Mouse (Mus musculus): ENCODE results near the gene Ypel2. TPM values are rescaled to one million over a fixed set of nuclear protein-coding genes. Genes with fewer than 3 reads are reported as not detected.

The Ypel2 gene
- polyA plus RNA-seq, 1 experiment = 10.4 TPM

DNA sequence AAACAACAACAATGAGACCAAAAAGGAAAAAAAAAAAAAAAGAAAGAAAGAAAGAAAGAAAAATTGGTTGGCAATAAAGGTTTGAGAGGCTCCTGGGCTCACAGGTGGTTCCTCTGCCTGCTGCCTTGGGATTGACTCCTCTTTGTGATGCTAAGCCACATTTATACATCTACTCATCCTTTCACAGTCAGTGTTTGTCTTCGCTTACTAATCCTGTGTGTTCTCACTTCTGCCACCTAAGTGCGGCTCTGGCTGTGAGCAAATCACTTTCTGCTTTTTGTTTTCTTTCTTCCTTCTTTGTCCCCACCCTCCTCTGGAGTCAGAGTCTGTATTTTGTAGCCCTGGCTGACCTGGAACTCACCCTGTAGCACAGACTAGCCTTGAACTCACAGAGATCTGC, 2.8 kb upstream of the Ypel2 start:
- H3K27ac ChIP-seq (ENCODE audit: insufficient read depth, low read length) = no peak overlapping the region
- TF ChIP-seq CTCF (IDR thresholded peaks at IDR 0.05; ENCODE audit: borderline replicate concordance, insufficient read depth, low read length) (no peak), POLR2A (IDR thresholded peaks at IDR 0.05; ENCODE audit: low read depth, low read length) (no peak)
- no peak overlapping the region for H3K4me3 ChIP-seq (ENCODE audit: insufficient read depth, low read length)
- no peaks in the 10 kb centered on the region for H3K4me1 ChIP-seq (ENCODE audit: control insufficient read depth, insufficient read depth, low read length)

DNA sequence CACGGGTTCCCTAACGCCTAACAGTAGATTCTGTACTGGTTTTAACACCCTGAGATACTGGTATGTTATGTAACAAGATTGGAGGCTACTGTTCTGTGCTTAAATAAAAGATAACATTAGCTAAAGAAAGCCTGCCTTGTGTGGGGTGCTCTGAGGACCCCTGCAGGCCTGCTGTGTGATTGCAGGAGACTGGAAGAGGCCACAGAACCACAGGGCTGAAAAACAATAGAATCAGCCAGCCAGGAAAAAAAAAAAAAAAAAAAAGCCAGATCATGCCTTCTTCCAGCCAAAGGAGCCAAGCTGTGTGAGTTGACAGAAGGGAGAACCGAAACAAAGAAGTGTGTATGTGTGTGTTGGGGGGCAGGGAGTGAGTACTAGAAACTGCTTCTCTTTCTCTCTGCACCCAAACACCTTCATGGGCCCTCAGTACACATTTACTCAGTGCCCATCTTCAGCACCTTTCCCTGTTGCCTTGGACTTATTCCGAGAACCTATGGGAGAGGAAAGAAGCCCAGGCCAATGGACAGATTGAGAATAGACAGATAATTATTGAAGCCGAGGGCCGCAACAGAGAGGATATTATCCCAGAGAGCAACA, 2.2 kb upstream of the Ypel2 start:
- peak; percentile 64 for TF ChIP-seq CTCF (IDR thresholded peaks at IDR 0.05; ENCODE audit: borderline replicate concordance, insufficient read depth, low read length)
- TF ChIP-seq POLR2A (IDR thresholded peaks at IDR 0.05; ENCODE audit: low read depth, low read length) = no peak
- H3K4me3 ChIP-seq (ENCODE audit: insufficient read depth, low read length) = no peak overlapping the region
- H3K27ac ChIP-seq (ENCODE audit: insufficient read depth, low read length) = no peak overlapping the region
- H3K4me1 ChIP-seq (ENCODE audit: control insufficient read depth, insufficient read depth, low read length) = no peaks in the 10 kb centered on the region

DNA sequence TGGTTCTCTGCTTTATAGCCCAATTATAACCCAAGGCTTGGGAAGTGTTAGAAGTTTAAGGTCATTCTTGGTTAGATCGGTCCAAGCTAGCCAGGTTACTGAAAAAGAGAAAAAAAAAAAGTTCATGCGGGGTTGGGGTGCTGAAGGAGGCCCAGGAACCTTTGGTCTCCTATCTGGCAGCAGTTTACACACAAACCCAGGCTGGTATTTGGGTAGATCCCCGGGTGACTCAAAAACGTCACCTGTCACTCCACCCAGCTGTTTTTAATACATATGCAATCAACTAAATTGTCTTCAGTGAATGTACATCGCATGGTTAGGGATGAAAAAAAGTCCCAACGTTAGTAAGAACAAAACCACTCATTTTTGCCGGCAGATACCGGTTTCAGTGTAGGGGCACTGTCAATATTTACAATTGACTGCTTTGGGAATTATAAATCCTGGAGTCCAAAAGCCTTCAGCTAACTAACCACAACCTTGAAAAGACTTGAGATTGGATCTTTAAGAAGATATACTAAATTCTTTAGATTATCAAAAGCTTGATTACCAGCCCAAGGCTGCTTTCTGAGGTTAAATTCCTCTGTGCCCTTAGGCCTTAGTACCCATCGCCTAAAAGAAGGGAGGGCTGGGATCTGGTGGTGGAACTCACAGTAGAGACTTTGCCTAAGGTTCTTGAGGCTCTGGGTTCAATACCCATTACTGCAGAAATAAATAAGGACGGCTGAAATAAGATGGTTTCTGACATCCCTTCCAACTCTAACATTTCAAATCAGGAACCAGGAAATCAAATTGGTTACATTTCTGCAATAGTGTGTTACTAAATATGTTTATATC, 1.5 kb upstream of the Ypel2 start:
- Histone ChIP-seq H3K4me3 (ENCODE audit: insufficient read depth, low read length) (no peak overlapping the region), H3K4me1 (ENCODE audit: control insufficient read depth, insufficient read depth, low read length) (no peaks in the 10 kb centered on the region), H3K27ac (ENCODE audit: insufficient read depth, low read length) (no peak overlapping the region)
- TF ChIP-seq POLR2A (IDR thresholded peaks at IDR 0.05; ENCODE audit: low read depth, low read length) (no peak), CTCF (IDR thresholded peaks at IDR 0.05; ENCODE audit: borderline replicate concordance, insufficient read depth, low read length) (no peak)

DNA sequence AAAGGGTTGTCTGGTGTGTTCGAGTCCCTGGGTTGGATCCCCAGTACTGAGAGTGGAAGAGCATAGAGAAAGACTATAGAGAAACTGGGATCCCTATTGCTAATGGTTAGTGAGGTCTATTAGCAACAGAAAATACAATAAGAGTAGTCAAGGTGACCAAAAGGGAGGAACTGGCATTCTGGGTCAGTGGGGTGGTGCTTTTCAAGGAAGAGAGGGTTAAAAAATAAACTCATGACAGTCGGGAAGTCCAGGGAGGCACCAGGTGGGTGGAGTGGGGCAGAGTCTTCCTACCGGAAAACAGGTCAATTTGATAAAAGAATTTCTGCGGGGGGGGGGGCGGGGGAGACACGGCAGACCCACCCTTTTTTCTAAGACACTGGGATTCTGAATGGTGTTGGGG, 823 bp upstream of the Ypel2 start:
- Histone ChIP-seq H3K27ac (ENCODE audit: insufficient read depth, low read length) (no peak overlapping the region), H3K4me1 (ENCODE audit: control insufficient read depth, insufficient read depth, low read length) (no peaks in the 10 kb centered on the region), H3K4me3 (ENCODE audit: insufficient read depth, low read length) (no peak overlapping the region)
- TF ChIP-seq POLR2A (IDR thresholded peaks at IDR 0.05; ENCODE audit: low read depth, low read length) (no peak), CTCF (IDR thresholded peaks at IDR 0.05; ENCODE audit: borderline replicate concordance, insufficient read depth, low read length) (no peak)

DNA sequence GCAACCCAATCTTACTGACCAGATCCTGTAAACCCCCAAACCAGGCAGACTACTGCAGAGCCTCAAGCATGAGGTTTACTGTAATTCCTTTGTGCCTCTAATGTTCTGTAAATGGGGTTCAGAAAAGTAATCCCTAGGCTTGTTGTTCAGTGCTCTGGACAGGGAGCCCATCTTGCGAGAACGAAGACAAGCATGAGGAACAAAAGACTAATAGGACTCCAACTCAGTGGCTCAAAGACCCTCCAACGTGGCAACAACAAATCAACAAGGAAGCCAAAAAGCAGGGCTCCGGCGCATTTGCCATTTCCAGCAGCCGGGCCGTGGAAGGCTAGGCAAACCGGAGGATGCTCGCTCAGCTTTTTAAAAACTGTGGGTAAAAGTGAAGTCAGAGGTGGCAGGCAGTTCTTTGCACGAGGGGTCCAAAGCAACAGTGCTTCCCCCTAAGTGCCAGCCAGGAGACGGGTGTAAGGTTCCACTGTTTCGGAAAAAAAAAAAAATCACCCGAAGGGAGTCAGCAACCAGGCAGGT, 982 bp downstream of the Ypel2 start:
- no peak overlapping the region for H3K27ac ChIP-seq (ENCODE audit: insufficient read depth, low read length)
- TF ChIP-seq CTCF (IDR thresholded peaks at IDR 0.05; ENCODE audit: borderline replicate concordance, insufficient read depth, low read length) = no peak
- TF ChIP-seq POLR2A (IDR thresholded peaks at IDR 0.05; ENCODE audit: low read depth, low read length) = no peak

DNA sequence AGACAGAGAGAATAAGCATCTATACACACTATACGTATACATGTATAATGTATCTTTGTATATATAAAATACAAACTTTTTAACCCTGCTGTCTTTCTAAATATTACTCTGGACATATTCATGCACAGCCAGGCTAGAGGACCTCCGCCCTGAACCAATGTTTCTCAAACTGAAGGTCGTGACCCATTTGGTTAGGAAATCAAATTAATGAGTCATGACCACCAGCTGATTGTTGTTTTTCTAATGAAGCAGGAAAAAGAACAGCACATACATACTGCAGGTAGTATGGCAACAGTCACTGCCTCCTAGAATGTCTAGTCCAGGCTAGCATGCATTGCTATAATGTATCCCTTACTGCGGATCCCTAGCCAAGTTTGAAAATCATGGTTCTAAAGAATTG, 2.3 kb downstream of the Ypel2 start:
- TF ChIP-seq POLR2A (IDR thresholded peaks at IDR 0.05; ENCODE audit: low read depth, low read length) = no peak
- no peak for TF ChIP-seq CTCF (IDR thresholded peaks at IDR 0.05; ENCODE audit: borderline replicate concordance, insufficient read depth, low read length)
- H3K4me1 ChIP-seq (ENCODE audit: control insufficient read depth, insufficient read depth, low read length) = no peaks in the 10 kb centered on the region
- H3K27ac ChIP-seq (ENCODE audit: insufficient read depth, low read length) = no peak overlapping the region
- no peak overlapping the region for H3K4me3 ChIP-seq (ENCODE audit: insufficient read depth, low read length)

More for the DNA sequence above, 982 bp downstream of the Ypel2 start:
- Histone ChIP-seq H3K4me3 (ENCODE audit: insufficient read depth, low read length) (peak overlapping the region; percentile 87), H3K4me1 (ENCODE audit: control insufficient read depth, insufficient read depth, low read length) (no peaks in the 10 kb centered on the region)

DNA sequence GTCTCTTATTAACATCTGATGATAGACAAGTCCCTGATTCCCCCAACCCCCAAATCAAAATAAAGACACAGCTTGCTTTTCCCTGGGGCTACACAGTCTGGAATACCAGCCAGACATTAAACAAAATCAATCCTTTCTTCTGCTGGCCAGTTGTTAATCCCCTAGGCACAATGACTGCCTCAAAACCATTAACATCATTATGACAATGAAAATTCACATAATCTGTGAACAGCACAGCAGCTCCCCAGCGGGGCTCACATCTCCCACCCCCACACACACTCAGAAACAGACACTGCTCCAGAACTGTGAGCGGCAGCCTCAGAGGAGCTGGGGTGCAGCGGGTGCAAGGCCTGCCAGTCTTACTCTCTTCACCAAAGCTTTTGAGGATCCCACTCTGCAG, 3.2 kb downstream of the Ypel2 start:
- no peak for TF ChIP-seq CTCF (IDR thresholded peaks at IDR 0.05; ENCODE audit: borderline replicate concordance, insufficient read depth, low read length)
- no peak for TF ChIP-seq POLR2A (IDR thresholded peaks at IDR 0.05; ENCODE audit: low read depth, low read length)
- Histone ChIP-seq H3K4me3 (ENCODE audit: insufficient read depth, low read length) (no peak overlapping the region), H3K4me1 (ENCODE audit: control insufficient read depth, insufficient read depth, low read length) (no peaks in the 10 kb centered on the region), H3K27ac (ENCODE audit: insufficient read depth, low read length) (no peak overlapping the region)

DNA sequence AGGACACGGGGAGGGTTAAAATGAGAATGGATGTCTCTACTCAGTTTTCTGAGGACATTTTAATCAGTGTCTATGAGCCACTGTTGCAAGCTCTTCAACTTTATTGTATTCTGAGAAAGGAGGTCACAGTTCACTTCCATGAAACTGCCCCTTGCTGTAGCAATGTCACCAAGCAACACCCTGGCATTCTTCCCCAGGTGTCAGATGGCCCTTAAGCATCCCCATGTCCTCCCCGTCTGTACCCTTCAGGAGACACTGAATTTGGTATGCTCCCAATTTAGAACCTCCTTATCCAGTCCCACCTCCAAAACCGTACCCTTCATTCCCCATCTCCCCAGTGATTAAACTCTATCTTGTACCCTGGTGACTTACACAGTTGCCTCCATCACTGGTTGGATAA, 8.5 kb downstream of the Ypel2 start:
- Histone ChIP-seq H3K27ac (ENCODE audit: insufficient read depth, low read length) (no peak overlapping the region), H3K4me1 (ENCODE audit: control insufficient read depth, insufficient read depth, low read length) (no peaks in the 10 kb centered on the region), H3K4me3 (ENCODE audit: insufficient read depth, low read length) (no peak overlapping the region)
- TF ChIP-seq CTCF (IDR thresholded peaks at IDR 0.05; ENCODE audit: borderline replicate concordance, insufficient read depth, low read length) (no peak), POLR2A (IDR thresholded peaks at IDR 0.05; ENCODE audit: low read depth, low read length) (no peak)

DNA sequence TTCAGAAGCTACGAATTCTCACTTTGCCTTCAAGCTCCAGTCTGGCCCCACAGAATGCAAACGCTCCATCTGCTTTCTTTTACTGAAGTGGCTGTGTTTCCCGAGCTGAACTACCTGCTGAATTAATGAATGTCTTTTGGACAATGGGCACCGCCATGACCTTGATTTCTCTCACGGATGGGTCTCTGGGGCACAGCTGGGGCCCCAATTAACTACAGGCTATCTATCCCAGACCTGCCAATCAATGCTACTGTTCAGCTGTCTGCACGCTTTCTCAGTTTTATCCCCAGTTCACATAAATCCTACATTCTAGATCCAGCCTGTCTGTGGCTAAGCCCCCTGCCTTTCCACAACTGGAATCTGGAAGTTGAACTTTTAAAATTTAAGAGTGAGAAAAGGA, 10.5 kb downstream of the Ypel2 start:
- Histone ChIP-seq H3K4me3 (ENCODE audit: insufficient read depth, low read length) (no peak overlapping the region), H3K27ac (ENCODE audit: insufficient read depth, low read length) (no peak overlapping the region), H3K4me1 (ENCODE audit: control insufficient read depth, insufficient read depth, low read length) (no peaks in the 10 kb centered on the region)
- TF ChIP-seq POLR2A (IDR thresholded peaks at IDR 0.05; ENCODE audit: low read depth, low read length) (no peak), CTCF (IDR thresholded peaks at IDR 0.05; ENCODE audit: borderline replicate concordance, insufficient read depth, low read length) (no peak)

DNA sequence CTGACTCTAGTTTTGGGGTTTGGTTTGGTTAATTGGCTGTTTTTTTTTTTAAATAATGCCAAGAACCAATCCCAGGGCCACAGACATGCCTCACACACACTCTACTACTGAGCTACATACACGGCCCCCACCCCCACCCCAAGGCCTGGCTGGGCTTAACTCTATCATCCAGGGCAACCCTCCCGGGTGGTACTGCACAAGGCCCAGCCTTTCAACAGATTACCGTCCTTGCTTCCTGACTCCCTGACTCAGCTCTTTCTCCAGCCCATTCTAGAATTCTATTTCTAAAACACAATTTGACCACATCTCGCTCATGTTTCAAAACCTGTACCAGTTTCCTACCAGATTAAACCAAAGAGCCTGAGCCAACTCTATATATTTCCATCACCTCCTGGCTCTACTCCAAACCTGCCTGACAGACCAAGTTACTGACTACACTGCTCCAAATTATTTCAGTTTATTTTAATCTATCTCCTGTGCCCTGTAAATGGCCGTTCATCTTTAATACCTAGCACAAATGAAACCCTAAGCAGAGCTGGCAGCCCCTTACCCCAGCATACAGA, 12.2 kb downstream of the Ypel2 start:
- Histone ChIP-seq H3K4me3 (ENCODE audit: insufficient read depth, low read length) (no peak overlapping the region), H3K4me1 (ENCODE audit: control insufficient read depth, insufficient read depth, low read length) (no peaks in the 10 kb centered on the region), H3K27ac (ENCODE audit: insufficient read depth, low read length) (no peak overlapping the region)
- no peak for TF ChIP-seq CTCF (IDR thresholded peaks at IDR 0.05; ENCODE audit: borderline replicate concordance, insufficient read depth, low read length)
- no peak for TF ChIP-seq POLR2A (IDR thresholded peaks at IDR 0.05; ENCODE audit: low read depth, low read length)
